Mouse (Mus musculus): ENCODE data around the gene Micu2. TPM values are rescaled to one million over a fixed set of nuclear protein-coding genes. Genes with fewer than 3 reads are reported as not detected.

Gene Micu2
- polyA plus RNA-seq, 2 experiments, result 42.7 to 67.1 TPM

- Histone ChIP-seq H3K36me3 (ENCODE audit: control insufficient read depth, insufficient read depth, low read length) (no peaks in the 10 kb centered on the region), H3K4me3 (replicated peaks; ENCODE audit: low read length) (no peak overlapping the region), H3K9ac (ENCODE audit: low read depth, low read length, severe bottlenecking) (no peak overlapping the region), H3K27ac (replicated peaks; ENCODE audit: low read depth, low read length) (no peak overlapping the region), H3K27me3 (ENCODE audit: control insufficient read depth, insufficient read depth, low read length) (no peaks in the 10 kb centered on the region), H3K4me2 (replicated peaks; ENCODE audit: low read depth, low read length, severe bottlenecking) (no peak overlapping the region), H3K4me1 (ENCODE audit: control insufficient read depth, insufficient read depth, low read length) (no peaks in the 10 kb centered on the region), H3K9me3 (ENCODE audit: control insufficient read depth, low read length) (0 out of 2 replicates have a peak, but pooled peaks cover 7% of the 10 kb centered on the region)
- WGBS, result 96% methylated on average over 2 of the region's 2 CpGs
- ATAC-seq (ENCODE audit: low FRiP score, low read depth) (no peak), DNase-seq (ENCODE audit: low spot score) (no peak)
- TF ChIP-seq POLR2A (IDR thresholded peaks at IDR 0.05; ENCODE audit: borderline replicate concordance, extremely low read depth, insufficient read depth, insufficient read length), result no peak
These were observed 9.9 kb downstream of the Micu2 start for GRCm38 (mm10) chr14:57989162-57989561.

GRCm38 (mm10) chr14:57985780-57986179 is 13.3 kb downstream of the Micu2 start:
- Histone ChIP-seq H3K9me3 (ENCODE audit: control insufficient read depth, low read length) (0 out of 2 replicates have a peak, but pooled peaks cover 5% of the 10 kb centered on the region), H3K27ac (replicated peaks; ENCODE audit: low read depth, low read length) (no peak overlapping the region), H3K4me2 (replicated peaks; ENCODE audit: low read depth, low read length, severe bottlenecking) (no peak overlapping the region), H3K4me3 (replicated peaks; ENCODE audit: low read length) (no peak overlapping the region), H3K9ac (ENCODE audit: low read depth, low read length, severe bottlenecking) (no peak overlapping the region), H3K27me3 (ENCODE audit: control insufficient read depth, insufficient read depth, low read length) (no peaks in the 10 kb centered on the region), H3K36me3 (ENCODE audit: control insufficient read depth, insufficient read depth, low read length) (no peaks in the 10 kb centered on the region), H3K4me1 (ENCODE audit: control insufficient read depth, insufficient read depth, low read length) (peaks cover 16% of the 10 kb centered on the region)
- 62% methylated on average over 2 of the region's 2 CpGs for WGBS
- DNase-seq (ENCODE audit: low spot score), result no peak
- ATAC-seq (ENCODE audit: low FRiP score, low read depth), result no peak
- no peak for TF ChIP-seq POLR2A (IDR thresholded peaks at IDR 0.05; ENCODE audit: borderline replicate concordance, extremely low read depth, insufficient read depth, insufficient read length)

GRCm38 (mm10) chr14:57982450-57982849 is 16.6 kb downstream of the Micu2 start:
- Histone ChIP-seq H3K4me3 (replicated peaks; ENCODE audit: low read length) (no peak overlapping the region), H3K36me3 (ENCODE audit: control insufficient read depth, insufficient read depth, low read length) (no peaks in the 10 kb centered on the region), H3K27ac (replicated peaks; ENCODE audit: low read depth, low read length) (peak overlapping the region; percentile 20; the same call in 1 of the 2 replicates), H3K9me3 (ENCODE audit: control insufficient read depth, low read length) (no peaks in the 10 kb centered on the region), H3K4me2 (replicated peaks; ENCODE audit: low read depth, low read length, severe bottlenecking) (peak overlapping the region; percentile 32), H3K4me1 (ENCODE audit: control insufficient read depth, insufficient read depth, low read length) (peaks cover 31% of the 10 kb centered on the region), H3K27me3 (ENCODE audit: control insufficient read depth, insufficient read depth, low read length) (no peaks in the 10 kb centered on the region), H3K9ac (ENCODE audit: low read depth, low read length, severe bottlenecking) (peak overlapping the region; percentile 25; the same call in 1 of the 2 replicates)
- DNase-seq (ENCODE audit: low spot score) (no peak), ATAC-seq (ENCODE audit: low FRiP score, low read depth) (no peak)
- WGBS, result 18% methylated on average over 7 of the region's 7 CpGs
- no peak for TF ChIP-seq POLR2A (IDR thresholded peaks at IDR 0.05; ENCODE audit: borderline replicate concordance, extremely low read depth, insufficient read depth, insufficient read length)

- Histone ChIP-seq H3K4me1 (ENCODE audit: control insufficient read depth, insufficient read depth, low read length) (peaks cover 31% of the 10 kb centered on the region), H3K27ac (replicated peaks; ENCODE audit: low read depth, low read length) (peak overlapping the region; percentile 20; the same call in 1 of the 2 replicates), H3K9me3 (ENCODE audit: control insufficient read depth, low read length) (no peaks in the 10 kb centered on the region), H3K36me3 (ENCODE audit: control insufficient read depth, insufficient read depth, low read length) (no peaks in the 10 kb centered on the region), H3K9ac (ENCODE audit: low read depth, low read length, severe bottlenecking) (peak overlapping the region; percentile 25; the same call in 1 of the 2 replicates), H3K27me3 (ENCODE audit: control insufficient read depth, insufficient read depth, low read length) (no peaks in the 10 kb centered on the region), H3K4me3 (replicated peaks; ENCODE audit: low read length) (no peak overlapping the region), H3K4me2 (replicated peaks; ENCODE audit: low read depth, low read length, severe bottlenecking) (peak overlapping the region; percentile 32)
- DNase-seq (ENCODE audit: low spot score) (peak; percentile 51), ATAC-seq (ENCODE audit: low FRiP score, low read depth) (peak; percentile 69)
- WGBS, result 15% methylated on average over 14 of the region's 14 CpGs
- TF ChIP-seq POLR2A (IDR thresholded peaks at IDR 0.05; ENCODE audit: borderline replicate concordance, extremely low read depth, insufficient read depth, insufficient read length), result no peak
These were observed 17.2 kb downstream of the Micu2 start for GRCm38 (mm10) chr14:57981720-57982418.

- TF ChIP-seq POLR2A (IDR thresholded peaks at IDR 0.05; ENCODE audit: borderline replicate concordance, extremely low read depth, insufficient read depth, insufficient read length), result no peak
- DNase-seq (ENCODE audit: low spot score), result no peak
- Histone ChIP-seq H3K27me3 (ENCODE audit: control insufficient read depth, insufficient read depth, low read length) (no peaks in the 10 kb centered on the region), H3K4me1 (ENCODE audit: control insufficient read depth, insufficient read depth, low read length) (peaks cover 35% of the 10 kb centered on the region), H3K9ac (ENCODE audit: low read depth, low read length, severe bottlenecking) (no peak overlapping the region), H3K4me3 (replicated peaks; ENCODE audit: low read length) (no peak overlapping the region), H3K4me2 (replicated peaks; ENCODE audit: low read depth, low read length, severe bottlenecking) (no peak overlapping the region), H3K9me3 (ENCODE audit: control insufficient read depth, low read length) (no peaks in the 10 kb centered on the region), H3K27ac (replicated peaks; ENCODE audit: low read depth, low read length) (no peak overlapping the region), H3K36me3 (ENCODE audit: control insufficient read depth, insufficient read depth, low read length) (no peaks in the 10 kb centered on the region)
- WGBS, result 48% methylated on average over 8 of the region's 8 CpGs
- no peak for ATAC-seq (ENCODE audit: low FRiP score, low read depth)
These were observed 18.3 kb downstream of the Micu2 start for GRCm38 (mm10) chr14:57980776-57981175.
